Mouse (Mus musculus): ENCODE measurements around the gene Rab5a.

Rab5a gene

DNA sequence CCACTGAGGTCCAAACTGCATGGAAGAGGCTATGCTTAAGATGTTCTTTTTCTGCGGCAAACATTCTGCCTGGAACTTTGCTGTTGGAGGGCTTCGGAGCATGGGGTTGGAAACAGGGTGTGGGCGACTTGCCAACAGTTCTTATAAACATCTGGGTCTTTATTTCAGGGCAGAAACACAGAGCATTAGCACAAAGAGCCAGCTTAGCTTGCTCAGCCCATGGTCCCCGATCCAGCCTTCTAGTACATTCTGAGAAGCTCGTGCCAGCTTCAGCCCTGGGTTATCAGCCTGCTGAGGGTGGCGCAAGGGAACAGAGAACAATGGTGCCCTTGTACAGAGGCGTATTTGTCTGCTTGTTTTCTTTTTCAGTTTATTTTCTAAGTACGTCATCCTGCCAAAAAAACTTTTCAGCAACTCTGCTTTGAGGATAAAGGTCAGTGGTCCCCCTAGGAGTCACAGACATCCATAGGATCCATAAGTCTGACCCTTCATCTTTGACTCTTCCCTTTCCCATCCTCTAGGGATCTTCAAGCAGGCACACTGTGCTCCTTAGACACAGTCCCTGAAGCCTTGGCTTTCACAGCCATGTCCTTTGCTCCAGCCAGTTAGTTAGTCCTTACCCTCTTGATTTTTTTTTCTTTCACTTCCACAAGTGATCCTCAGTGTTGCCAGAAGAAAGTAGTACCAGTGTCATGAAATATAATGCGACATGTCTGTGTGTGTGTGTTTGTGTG is 64.7 kb downstream of the Rab5a start:
- no peak for DNase-seq (ENCODE audit: low spot score)

DNA sequence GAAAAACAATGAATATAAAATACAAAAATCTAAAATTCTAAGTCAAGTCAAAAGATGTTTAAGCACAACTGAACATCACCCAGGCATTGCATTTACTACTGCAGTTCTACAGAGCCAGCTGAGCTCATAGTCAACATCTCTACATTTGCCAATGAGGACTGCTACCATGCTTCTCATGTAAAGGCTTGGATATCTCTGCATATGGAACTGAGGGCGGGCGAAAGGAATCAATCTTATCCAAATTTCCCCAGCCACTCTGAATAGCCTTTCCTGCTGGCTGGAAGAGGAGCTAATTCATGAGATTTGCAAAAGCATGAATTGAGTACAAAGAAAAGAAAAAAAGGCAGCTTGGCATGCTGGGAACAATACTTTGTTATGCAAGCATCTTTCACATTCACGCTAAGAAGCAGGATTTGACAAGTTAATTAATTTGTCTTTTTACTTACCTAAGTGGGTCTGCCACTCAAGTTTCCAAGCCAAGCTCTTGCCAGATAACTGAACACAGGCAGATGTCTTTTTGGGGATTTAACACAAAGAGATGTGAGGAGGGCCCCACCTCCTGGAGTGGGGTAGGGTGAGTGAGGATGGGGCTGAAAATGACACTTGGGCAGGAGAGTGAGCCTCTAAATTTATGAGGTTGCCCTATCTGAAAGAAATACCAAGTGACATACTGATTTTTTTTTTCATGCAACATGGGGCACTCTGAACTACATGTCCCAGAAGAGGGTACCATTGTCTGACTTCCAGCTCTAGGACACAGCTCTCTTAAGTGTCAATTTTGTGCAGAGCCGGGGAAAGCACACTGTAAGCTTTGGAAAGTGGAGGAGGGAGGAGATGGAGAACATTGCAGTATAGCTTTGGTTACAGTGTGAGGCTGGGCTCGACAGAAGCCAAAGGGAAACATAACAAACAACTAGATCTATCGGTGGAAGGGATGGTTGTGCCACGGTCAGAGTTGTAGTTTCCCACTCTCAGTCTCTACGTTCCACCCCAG is 72.6 kb downstream of the Rab5a start:
- no peak for DNase-seq (ENCODE audit: low spot score)

DNA sequence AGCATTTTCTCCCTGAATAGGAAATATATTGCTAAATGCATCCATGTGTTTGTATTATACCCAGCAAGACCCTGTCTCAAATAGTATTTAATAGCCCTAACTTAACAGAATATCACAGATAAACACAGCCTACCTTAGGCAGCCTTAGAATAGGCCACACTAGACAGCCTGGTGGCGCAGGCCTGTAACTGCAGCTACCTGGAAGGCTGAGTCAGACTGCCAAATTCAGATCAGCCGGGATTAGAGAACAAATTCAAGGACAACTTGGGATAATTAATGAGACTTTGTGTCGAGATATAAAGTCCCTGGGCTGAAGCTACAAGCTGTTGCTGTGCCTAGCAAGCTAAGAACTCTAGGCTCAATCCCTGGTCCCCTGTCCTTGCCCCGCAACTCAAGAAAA is 75.1 kb downstream of the Rab5a start:
- DNase-seq (ENCODE audit: low spot score): no peak

DNA sequence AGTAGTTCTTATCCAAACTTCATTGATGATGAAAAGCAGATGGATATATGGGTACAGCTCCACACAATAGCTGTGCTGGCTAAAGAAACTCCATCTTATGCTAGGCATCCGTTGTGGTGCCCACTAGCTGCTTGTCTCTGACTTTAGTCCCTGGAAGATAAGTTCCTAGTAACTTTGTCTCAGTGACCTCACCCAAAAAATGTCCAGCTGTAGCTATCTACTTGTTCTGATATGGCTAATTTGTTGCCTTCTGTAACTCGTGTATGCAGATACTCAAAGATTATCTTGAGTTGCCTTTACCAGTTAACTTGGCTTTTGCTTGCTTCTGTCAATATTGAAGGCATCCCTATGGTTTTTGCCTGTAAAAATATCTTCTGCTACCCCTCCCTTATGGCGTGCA is 75.8 kb downstream of the Rab5a start:
- DNase-seq (ENCODE audit: low spot score): no peak

Data from ovary, postnatal 10 days (tissue).